Mouse (Mus musculus): ENCODE data around the gene Smim14. TPM values are rescaled to one million over a fixed set of nuclear protein-coding genes. Genes with fewer than 3 reads are reported as not detected.
A peak's percentile ranks its signal among the peaks of the same experiment; 100 is the strongest.

The Smim14 gene
- polyA plus RNA-seq, 1 experiment, result 132 TPM

- H3K4me1 ChIP-seq (ENCODE audit: control insufficient read depth, insufficient read depth, low read length), result no peaks in the 10 kb centered on the region
- H3K27ac ChIP-seq (ENCODE audit: insufficient read depth, low read length), result no peak overlapping the region
- WGBS, result 33% methylated on average over 26 of the region's 26 CpGs
- TF ChIP-seq POLR2A (IDR thresholded peaks at IDR 0.05; ENCODE audit: borderline replicate concordance, insufficient read depth, low read length) (no peak), CTCF (IDR thresholded peaks at IDR 0.05; ENCODE audit: borderline replicate concordance, insufficient read depth, low read depth, low read length) (no peak)
- H3K4me3 ChIP-seq (replicated peaks; ENCODE audit: insufficient read depth, low read depth, low read length), result no peak overlapping the region
- DNase-seq, result peak in 1 of 2 experiments; percentile 14
- H3K27me3 ChIP-seq (ENCODE audit: control insufficient read depth, insufficient read depth, low read length), result no peaks in the 10 kb centered on the region
Observed at GRCm38 (mm10) chr5:65415653-65416458, 121.1 kb downstream of the Smim14 start.

GRCm38 (mm10) chr5:65407989-65408388, 129.0 kb downstream of the Smim14 start:
- no peak for DNase-seq
- H3K4me1 ChIP-seq (ENCODE audit: control insufficient read depth, insufficient read depth, low read length), result no peaks in the 10 kb centered on the region
- no peak overlapping the region for H3K27ac ChIP-seq (ENCODE audit: insufficient read depth, low read length)
- H3K4me3 ChIP-seq (replicated peaks; ENCODE audit: insufficient read depth, low read depth, low read length), result no peak overlapping the region
- H3K27me3 ChIP-seq (ENCODE audit: control insufficient read depth, insufficient read depth, low read length), result no peaks in the 10 kb centered on the region
- no peak for TF ChIP-seq POLR2A (IDR thresholded peaks at IDR 0.05; ENCODE audit: borderline replicate concordance, insufficient read depth, low read length)
- no peak for TF ChIP-seq CTCF (IDR thresholded peaks at IDR 0.05; ENCODE audit: borderline replicate concordance, insufficient read depth, low read depth, low read length)
- WGBS, result 40% methylated on average over 12 of the region's 12 CpGs

GRCm38 (mm10) chr5:65401251-65401994, 135.6 kb downstream of the Smim14 start:
- TF ChIP-seq POLR2A (IDR thresholded peaks at IDR 0.05; ENCODE audit: borderline replicate concordance, insufficient read depth, low read length), result no peak
- peak; percentile 83 for TF ChIP-seq CTCF (IDR thresholded peaks at IDR 0.05; ENCODE audit: borderline replicate concordance, insufficient read depth, low read depth, low read length)
- 12% methylated on average over 2 of the region's 2 CpGs for WGBS

More at GRCm38 (mm10) chr5:65401251-65401994, 135.6 kb downstream of the Smim14 start:
- DNase-seq, result peak; percentile 78 to 84
- no peaks in the 10 kb centered on the region for H3K4me1 ChIP-seq (ENCODE audit: control insufficient read depth, insufficient read depth, low read length)
- no peak overlapping the region for H3K27ac ChIP-seq (ENCODE audit: insufficient read depth, low read length)
- H3K27me3 ChIP-seq (ENCODE audit: control insufficient read depth, insufficient read depth, low read length), result no peaks in the 10 kb centered on the region
- no peak overlapping the region for H3K4me3 ChIP-seq (replicated peaks; ENCODE audit: insufficient read depth, low read depth, low read length)

Other genes starting within 250 kb of the Smim14 start
- 23.8 and 25.7 TPM in 2 replicates for gene Rfc1, start 201.5 kb downstream of the Smim14 start, polyA plus RNA-seq (2012; rRNA removed)
- gene Klb, start 188.9 kb downstream of the Smim14 start, polyA plus RNA-seq (2012; rRNA removed), result 0.23 and 0.29 TPM in 2 replicates
- 431 and 479 TPM in 2 replicates for gene Rpl9, start 145.7 kb downstream of the Smim14 start, polyA plus RNA-seq (2012; rRNA removed)
- 46.3 and 47.0 TPM in 2 replicates for gene Lias, start 145.7 kb downstream of the Smim14 start, polyA plus RNA-seq (2012; rRNA removed)
- gene Ugdh, start 101.2 kb downstream of the Smim14 start, polyA plus RNA-seq (2012; rRNA removed), result 26.1 and 27.3 TPM in 2 replicates
- gene Gm43552, start 44.4 kb downstream of the Smim14 start, polyA plus RNA-seq (2012; rRNA removed), result 0.86 TPM in 1 of 2 replicates, not detected in the other
- gene Ube2k, start within 50 bp of the Smim14 start, polyA plus RNA-seq (2012; rRNA removed), result 99.9 and 110 TPM in 2 replicates
- gene Pds5a, start 161.1 kb upstream of the Smim14 start, polyA plus RNA-seq (2012; rRNA removed), result 58.3 and 62.1 TPM in 2 replicates
- gene N4bp2, start 226.3 kb upstream of the Smim14 start, polyA plus RNA-seq (2012; rRNA removed), result 5.4 and 5.7 TPM in 2 replicates

Data from cerebellum, adult 2 months (tissue).